ENCODE assay signal across 10 mouse cellular contexts in genomic region chr2:135731591-135731990, GRCm38 (mm10).
DNase-seq lines count a peak whose midpoint lies in the region; ATAC-seq and TF ChIP-seq lines count a peak whose summit lies in the region.
"Had no signal": no experiment of that assay in that cellular context is flagged by ENCODE, and none has a peak within 500 bp of the region (broad histone marks: within the 10 kb centered on the region; RNA-seq: fewer than 3 reads in every experiment).

No protein-coding gene starts in this region.

- no peaks in the 10 kb centered on the region for H3K9me3 ChIP-seq in intestine, embryonic 15.5 days
- no peaks in the 10 kb centered on the region for H3K9me3 ChIP-seq in liver, embryonic 14.5 days (ENCODE audit: control insufficient read depth, low read length)
- H3K9me3 ChIP-seq in hindbrain, postnatal 0 days (ENCODE audit: low read length) = no peaks in the 10 kb centered on the region
- H3K9me3 ChIP-seq: neural tube, embryonic 12.5 days had no signal

- intact Hi-C loops in gastrocnemius, postnatal 36 days (cut with DNase I) = loop anchor here (10.0 kb wide), 1 partner anchor 297 kb away; no protein-coding TSS in a partner anchor

- H3K4me1 ChIP-seq in intestine, embryonic 15.5 days (replicated peaks) = no peaks in the 10 kb centered on the region
- H3K4me1 ChIP-seq in liver, embryonic 14.5 days (replicated peaks; ENCODE audit: control insufficient read depth in 2 of 2, insufficient read depth in 2 of 2, low read length in 1 of 2) = peaks cover 3 to 9% of the 10 kb centered on the region in 2 experiments; a peak in 2 of 4 replicates
- peaks cover 3% of the 10 kb centered on the region; the same call in 1 of the 2 replicates for H3K4me1 ChIP-seq in hindbrain, postnatal 0 days (ENCODE audit: insufficient read depth, low read length)

- no peaks in the 10 kb centered on the region for H3K27me3 ChIP-seq in intestine, embryonic 15.5 days (replicated peaks)
- H3K27me3 ChIP-seq in liver, embryonic 14.5 days (ENCODE audit: control insufficient read depth, insufficient read depth, low read length) = no peaks in the 10 kb centered on the region
- no peaks in the 10 kb centered on the region for H3K27me3 ChIP-seq in hindbrain, postnatal 0 days (ENCODE audit: insufficient read depth, low read length)
- H3K27me3 ChIP-seq: neural tube, embryonic 12.5 days had no signal

- TF ChIP-seq EP300 in liver, embryonic 14.5 days (IDR thresholded peaks at IDR 0.05; ENCODE audit: low read depth) = no peak

- H3K4me3 ChIP-seq in intestine, embryonic 15.5 days (replicated peaks) = no peak overlapping the region
- H3K4me3 ChIP-seq in liver, embryonic 14.5 days (ENCODE audit: insufficient read depth in 1 of 2, low read depth in 2 of 2, low read length in 2 of 2) = no peak overlapping the region
- H3K4me3 ChIP-seq in hindbrain, postnatal 0 days (ENCODE audit: low read length) = no peak overlapping the region
- H3K4me3 ChIP-seq: neural tube, embryonic 12.5 days had no signal

- DNase-seq in ES-CJ7 (ENCODE audit: low read depth, low spot score) = peak; percentile 76
- DNase-seq in liver, embryonic 14.5 days (ENCODE audit: low read depth in 3 of 3, low spot score in 3 of 3) = no peak
- no peak for DNase-seq in hindbrain, postnatal 0 days (ENCODE audit: low spot score)
- no peak for DNase-seq in gastrocnemius, adult 8-10 months (ENCODE audit: low spot score in 2 of 2)
- DNase-seq in gastrocnemius, postnatal 36 days = no peak
- DNase-seq: thymus, postnatal 4 days had no signal

- WGBS in intestine, embryonic 15.5 days = 56% methylated on average over 6 of the region's 6 CpGs
- WGBS in liver, embryonic 14.5 days (ENCODE audit: insufficient replicate concordance) = 27% methylated on average over 6 of the region's 6 CpGs
- WGBS in hindbrain, postnatal 0 days = 70% methylated on average over 6 of the region's 6 CpGs

- no peak overlapping the region for H3K4me2 ChIP-seq in intestine, embryonic 15.5 days (replicated peaks)
- H3K4me2 ChIP-seq in liver, embryonic 14.5 days (ENCODE audit: low read depth) = no peak overlapping the region
- no peak overlapping the region for H3K4me2 ChIP-seq in hindbrain, postnatal 0 days (ENCODE audit: low read depth, low read length)
- H3K4me2 ChIP-seq: neural tube, embryonic 12.5 days had no signal

- no peak for TF ChIP-seq CTCF in liver, embryonic 14.5 days (IDR thresholded peaks at IDR 0.05; ENCODE audit: low read depth)
- TF ChIP-seq CTCF in hindbrain, postnatal 0 days (IDR thresholded peaks at IDR 0.05; ENCODE audit: low read depth) = no peak

- H3K27ac ChIP-seq in intestine, embryonic 15.5 days = no peak overlapping the region
- H3K27ac ChIP-seq in liver, embryonic 14.5 days = no peak overlapping the region
- no peak overlapping the region for H3K27ac ChIP-seq in hindbrain, postnatal 0 days
- H3K27ac ChIP-seq: neural tube, embryonic 12.5 days had no signal

- no peak overlapping the region for H3K9ac ChIP-seq in intestine, embryonic 15.5 days
- no peak overlapping the region for H3K9ac ChIP-seq in liver, embryonic 14.5 days (replicated peaks)
- no peak overlapping the region for H3K9ac ChIP-seq in hindbrain, postnatal 0 days (replicated peaks; ENCODE audit: low read length)
- H3K9ac ChIP-seq: neural tube, embryonic 12.5 days had no signal

- H3K36me3 ChIP-seq in intestine, embryonic 15.5 days = no peaks in the 10 kb centered on the region
- H3K36me3 ChIP-seq in liver, embryonic 14.5 days (replicated peaks; ENCODE audit: control insufficient read depth, insufficient read depth, low read depth) = no peaks in the 10 kb centered on the region
- no peaks in the 10 kb centered on the region for H3K36me3 ChIP-seq in hindbrain, postnatal 0 days (ENCODE audit: insufficient read depth, low read length)
- H3K36me3 ChIP-seq: neural tube, embryonic 12.5 days had no signal

- peak; percentile 62 for ATAC-seq in common myeloid progenitor, adult 5-6 weeks (replicated peaks; ENCODE audit: low read depth, poor library complexity, severe bottlenecking)
- peak; percentile 74; the same call in 1 of the 2 replicates for ATAC-seq in intestine, embryonic 15.5 days
- peak; percentile 64; the same call in 1 of the 2 replicates for ATAC-seq in liver, embryonic 14.5 days (ENCODE audit: insufficient read depth)
- no peak for ATAC-seq in CD4-positive, CD25-positive, alpha-beta regulatory T cell, adult 4 months
- ATAC-seq in hindbrain, postnatal 0 days = no peak

Comparison
In these comparisons a context has a peak if more than half of its experiments do, and no peak if none do; other contexts are left out.
1. ATAC-seq: peak in common myeloid progenitor, adult 5-6 weeks (single experiment), intestine, embryonic 15.5 days (single experiment) and liver, embryonic 14.5 days (single experiment); none in CD4-positive, CD25-positive, alpha-beta regulatory T cell, adult 4 months (single experiment) and hindbrain, postnatal 0 days (single experiment).